Mouse (Mus musculus): Measurements from ENCODE around the gene Olfr1239. TPM values are rescaled to one million over a fixed set of nuclear protein-coding genes. Genes with fewer than 3 reads are reported as not detected.

The Olfr1239 gene
- polyA plus RNA-seq (2014; fragmentation: Nextera tagmentation; extraction: Ambion mirVana): not detected in 2 replicates

DNA sequence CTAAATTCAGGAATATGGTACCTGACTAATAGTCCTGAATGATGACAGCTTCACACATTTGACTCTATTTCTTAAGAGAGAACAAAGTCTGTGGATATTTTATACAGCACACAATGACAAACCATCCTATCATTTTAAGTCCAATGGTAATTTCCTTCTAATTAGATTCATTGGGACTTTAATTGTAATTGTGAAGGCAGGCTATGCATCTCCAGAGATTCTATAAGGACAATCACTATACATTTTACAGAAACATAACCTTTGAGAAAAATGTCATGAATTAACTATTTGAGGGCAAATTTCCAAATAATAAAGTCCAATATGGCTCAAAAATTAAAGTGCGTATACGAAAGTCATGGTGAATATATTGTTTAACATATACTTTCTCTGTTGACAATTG, at the start of gene Olfr1239:
Gene Olfr1239 (minus strand): TSS at position 101 of the 400 bp plus-strand sequence.
- Histone ChIP-seq H3K9ac (replicated peaks; ENCODE audit: low read length) (no peak within 1 kb of the TSS), H3K36me3 (ENCODE audit: control insufficient read depth, insufficient read depth, low read length) (no peaks in the 10 kb centered on the region), H3K4me1 (ENCODE audit: control insufficient read depth, insufficient read depth, low read length) (no peaks in the 10 kb centered on the region), H3K27me3 (ENCODE audit: control insufficient read depth, insufficient read depth, low read length) (no peaks in the 10 kb centered on the region), H3K4me3 (replicated peaks; ENCODE audit: low read depth, low read length) (no peak within 1 kb of the TSS), H3K4me2 (ENCODE audit: low read length) (no peak within 1 kb of the TSS), H3K27ac (replicated peaks; ENCODE audit: low read depth, low read length) (no peak within 1 kb of the TSS), H3K9me3 (ENCODE audit: control insufficient read depth, low read length) (no peaks in the 10 kb centered on the region)
- DNase-seq (no peak), ATAC-seq (ENCODE audit: low FRiP score, low TSS enrichment) (no peak)
- over 99% methylated on average over 2 of the region's 2 CpGs for WGBS

DNA sequence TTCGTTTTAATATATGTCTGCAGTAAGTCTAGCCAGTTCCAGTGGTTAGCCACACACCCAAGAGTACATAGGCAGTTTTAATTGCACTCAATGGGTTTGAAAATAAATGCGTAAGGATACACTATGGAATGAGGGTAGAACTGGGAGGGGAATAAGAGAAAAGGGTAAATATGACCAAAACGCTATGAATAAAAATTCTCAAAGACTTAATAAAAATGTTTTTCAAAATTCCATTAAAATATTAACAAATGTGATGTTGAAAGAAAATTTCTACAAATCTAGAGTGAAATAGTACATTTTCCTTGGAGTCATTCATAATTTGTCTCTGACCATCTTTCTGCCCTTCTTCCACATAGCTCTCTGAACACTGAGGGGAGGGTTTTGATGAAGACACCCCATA, 22.7 kb upstream of the Olfr1239 start, which contains the start of gene Olfr1240:
Gene Olfr1240 (minus strand): TSS at position 101 of the 400 bp plus-strand sequence.
- Histone ChIP-seq H3K4me2 (ENCODE audit: low read length) (no peak within 1 kb of the TSS), H3K9ac (replicated peaks; ENCODE audit: low read length) (no peak within 1 kb of the TSS), H3K36me3 (ENCODE audit: control insufficient read depth, insufficient read depth, low read length) (no peaks in the 10 kb centered on the region), H3K9me3 (ENCODE audit: control insufficient read depth, low read length) (no peaks in the 10 kb centered on the region), H3K27me3 (ENCODE audit: control insufficient read depth, insufficient read depth, low read length) (no peaks in the 10 kb centered on the region), H3K27ac (replicated peaks; ENCODE audit: low read depth, low read length) (no peak within 1 kb of the TSS), H3K4me1 (ENCODE audit: control insufficient read depth, insufficient read depth, low read length) (no peaks in the 10 kb centered on the region), H3K4me3 (replicated peaks; ENCODE audit: low read depth, low read length) (no peak within 1 kb of the TSS)
- 86% methylated on average over 3 of the region's 3 CpGs for WGBS
- DNase-seq: no peak
- no peak for ATAC-seq (ENCODE audit: low FRiP score, low TSS enrichment)

DNA sequence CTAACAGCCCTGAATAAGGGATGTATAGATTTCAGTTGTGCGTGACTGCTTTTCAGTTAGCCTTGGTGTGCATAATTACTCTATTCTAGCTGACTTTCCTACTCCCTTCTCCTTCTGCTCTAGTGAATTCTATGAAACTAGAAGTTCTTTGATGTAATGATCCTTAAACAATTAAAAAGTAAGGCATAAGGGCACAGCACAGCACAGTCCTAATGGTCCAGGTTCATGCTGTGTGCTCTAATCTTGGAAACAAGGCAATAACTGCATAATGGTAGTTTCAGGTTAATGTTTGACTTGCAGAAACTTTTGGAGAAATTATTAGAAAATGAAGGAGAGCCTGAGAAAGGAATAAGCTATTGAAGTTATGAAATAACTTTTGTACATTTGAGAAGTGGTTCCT, 5.7 kb downstream of the Olfr1239 start:
- H3K4me3 ChIP-seq (replicated peaks; ENCODE audit: low read depth, low read length): no peak overlapping the region
- 95% methylated on average over 1 of the region's 1 CpGs for whole genome bisulfite sequencing
- no peaks in the 10 kb centered on the region for H3K9me3 ChIP-seq (ENCODE audit: control insufficient read depth, low read length)
- H3K36me3 ChIP-seq (ENCODE audit: control insufficient read depth, insufficient read depth, low read length): no peaks in the 10 kb centered on the region
- no peak overlapping the region for H3K9ac ChIP-seq (replicated peaks; ENCODE audit: low read length)
- ATAC-seq (ENCODE audit: low FRiP score, low TSS enrichment) (no peak), DNase-seq (no peak)
- no peak overlapping the region for H3K4me2 ChIP-seq (ENCODE audit: low read length)
- H3K4me1 ChIP-seq (ENCODE audit: control insufficient read depth, insufficient read depth, low read length): no peaks in the 10 kb centered on the region
- no peaks in the 10 kb centered on the region for H3K27me3 ChIP-seq (ENCODE audit: control insufficient read depth, insufficient read depth, low read length)
- no peak overlapping the region for H3K27ac ChIP-seq (replicated peaks; ENCODE audit: low read depth, low read length)

DNA sequence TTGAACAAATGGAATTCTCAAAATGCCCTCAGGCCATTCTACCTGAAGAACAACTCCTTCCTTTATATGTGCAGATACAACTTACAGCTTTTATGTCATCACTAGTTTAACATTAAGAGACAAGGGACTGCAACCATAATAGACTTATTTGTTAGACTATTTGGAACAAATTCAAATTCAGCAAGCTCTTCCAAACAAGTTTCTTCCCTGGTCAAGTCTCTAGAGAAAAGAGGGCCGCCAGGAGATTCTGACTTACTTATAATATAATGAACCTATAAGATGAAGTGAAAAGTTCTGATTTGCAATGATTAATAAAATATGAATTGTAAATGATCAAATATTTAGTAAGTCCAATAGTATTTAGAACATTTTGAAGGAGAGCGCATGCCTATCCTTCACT, 10.6 kb downstream of the Olfr1239 start, which contains the start of gene Olfr1238:
Gene Olfr1238 (minus strand): TSS at position 101 of the 400 bp plus-strand sequence.
- H3K36me3 ChIP-seq (ENCODE audit: control insufficient read depth, insufficient read depth, low read length): no peaks in the 10 kb centered on the region
- H3K4me3 ChIP-seq (replicated peaks; ENCODE audit: low read depth, low read length): no peak within 1 kb of the TSS
- no peaks in the 10 kb centered on the region for H3K9me3 ChIP-seq (ENCODE audit: control insufficient read depth, low read length)
- no peak within 1 kb of the TSS for H3K9ac ChIP-seq (replicated peaks; ENCODE audit: low read length)
- no peak for ATAC-seq (ENCODE audit: low FRiP score, low TSS enrichment)
- H3K4me1 ChIP-seq (ENCODE audit: control insufficient read depth, insufficient read depth, low read length): no peaks in the 10 kb centered on the region
- DNase-seq: no peak
- no peak within 1 kb of the TSS for H3K27ac ChIP-seq (replicated peaks; ENCODE audit: low read depth, low read length)
- no peaks in the 10 kb centered on the region for H3K27me3 ChIP-seq (ENCODE audit: control insufficient read depth, insufficient read depth, low read length)
- no peak within 1 kb of the TSS for H3K4me2 ChIP-seq (ENCODE audit: low read length)
- 93% methylated on average over 2 of the region's 2 CpGs for WGBS

DNA sequence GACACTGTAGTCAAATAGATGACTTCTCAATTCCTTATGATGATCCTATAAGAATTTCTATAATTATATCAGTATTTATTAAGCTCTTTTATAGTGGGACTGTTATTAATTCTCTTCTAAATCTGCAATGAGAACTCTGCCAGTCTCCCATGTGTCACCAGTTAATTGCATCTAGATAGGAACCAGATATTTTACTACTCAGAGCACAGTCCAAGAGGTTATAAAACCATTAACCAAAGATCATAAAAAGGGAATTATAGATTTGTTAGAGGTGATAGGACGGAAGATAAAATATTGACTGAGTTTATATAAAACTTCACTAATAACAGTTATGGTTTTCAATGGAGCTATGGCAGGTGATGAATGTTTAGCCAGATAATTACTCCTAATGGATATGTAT, 19.3 kb downstream of the Olfr1239 start:
- Histone ChIP-seq H3K27ac (replicated peaks; ENCODE audit: low read depth, low read length) (no peak overlapping the region), H3K36me3 (ENCODE audit: control insufficient read depth, insufficient read depth, low read length) (no peaks in the 10 kb centered on the region), H3K9me3 (ENCODE audit: control insufficient read depth, low read length) (no peaks in the 10 kb centered on the region), H3K4me1 (ENCODE audit: control insufficient read depth, insufficient read depth, low read length) (no peaks in the 10 kb centered on the region), H3K27me3 (ENCODE audit: control insufficient read depth, insufficient read depth, low read length) (no peaks in the 10 kb centered on the region), H3K9ac (replicated peaks; ENCODE audit: low read length) (no peak overlapping the region), H3K4me3 (replicated peaks; ENCODE audit: low read depth, low read length) (no peak overlapping the region), H3K4me2 (ENCODE audit: low read length) (no peak overlapping the region)
- no peak for ATAC-seq (ENCODE audit: low FRiP score, low TSS enrichment)
- WGBS: 92% methylated on average over 1 of the region's 1 CpGs
- DNase-seq: no peak

Other genes with a start within 250 kb of the Olfr1239 start
- not detected in 2 replicates for gene Olfr1225, start 245.7 kb downstream of the Olfr1239 start, polyA plus RNA-seq (2014; fragmentation: Nextera tagmentation; extraction: Ambion mirVana)
- not detected in 2 replicates for gene Olfr1226, start 220.4 kb downstream of the Olfr1239 start, polyA plus RNA-seq (2014; fragmentation: Nextera tagmentation; extraction: Ambion mirVana)
- gene Olfr1228, start 166.3 kb downstream of the Olfr1239 start, polyA plus RNA-seq (2014; fragmentation: Nextera tagmentation; extraction: Ambion mirVana): not detected in 2 replicates
- gene Olfr1229, start 132.4 kb downstream of the Olfr1239 start, polyA plus RNA-seq (2014; fragmentation: Nextera tagmentation; extraction: Ambion mirVana): not detected in 2 replicates
- gene Olfr1230, start 123.1 kb downstream of the Olfr1239 start, polyA plus RNA-seq (2014; fragmentation: Nextera tagmentation; extraction: Ambion mirVana): not detected in 2 replicates
- gene Olfr1231, start 113.3 kb downstream of the Olfr1239 start, polyA plus RNA-seq (2014; fragmentation: Nextera tagmentation; extraction: Ambion mirVana): not detected in 2 replicates
- not detected in 2 replicates for gene Olfr1232, start 90.7 kb downstream of the Olfr1239 start, polyA plus RNA-seq (2014; fragmentation: Nextera tagmentation; extraction: Ambion mirVana)
- not detected in 2 replicates for gene Olfr1233, start 78.0 kb downstream of the Olfr1239 start, polyA plus RNA-seq (2014; fragmentation: Nextera tagmentation; extraction: Ambion mirVana)
- gene Olfr1234, start 55.5 kb downstream of the Olfr1239 start, polyA plus RNA-seq (2014; fragmentation: Nextera tagmentation; extraction: Ambion mirVana): not detected in 2 replicates
- gene Olfr1238, start 10.7 kb downstream of the Olfr1239 start, polyA plus RNA-seq (2014; fragmentation: Nextera tagmentation; extraction: Ambion mirVana): not detected in 2 replicates
- gene Olfr1240, start 22.6 kb upstream of the Olfr1239 start, polyA plus RNA-seq (2014; fragmentation: Nextera tagmentation; extraction: Ambion mirVana): not detected in 2 replicates
- not detected in 2 replicates for gene Olfr1241, start 66.7 kb upstream of the Olfr1239 start, polyA plus RNA-seq (2014; fragmentation: Nextera tagmentation; extraction: Ambion mirVana)
- gene Olfr1242, start 77.9 kb upstream of the Olfr1239 start, polyA plus RNA-seq (2014; fragmentation: Nextera tagmentation; extraction: Ambion mirVana): not detected in 2 replicates
- gene Olfr1243, start 111.1 kb upstream of the Olfr1239 start, polyA plus RNA-seq (2014; fragmentation: Nextera tagmentation; extraction: Ambion mirVana): not detected in 2 replicates
- not detected in 2 replicates for gene Olfr1245, start 158.0 kb upstream of the Olfr1239 start, polyA plus RNA-seq (2014; fragmentation: Nextera tagmentation; extraction: Ambion mirVana)
- gene Olfr1246, start 172.8 kb upstream of the Olfr1239 start, polyA plus RNA-seq (2014; fragmentation: Nextera tagmentation; extraction: Ambion mirVana): not detected in 2 replicates
- not detected in 2 replicates for gene Olfr1247, start 193.7 kb upstream of the Olfr1239 start, polyA plus RNA-seq (2014; fragmentation: Nextera tagmentation; extraction: Ambion mirVana)
- gene Olfr1248, start 197.8 kb upstream of the Olfr1239 start, polyA plus RNA-seq (2014; fragmentation: Nextera tagmentation; extraction: Ambion mirVana): not detected in 2 replicates
- gene Olfr1249, start 214.6 kb upstream of the Olfr1239 start, polyA plus RNA-seq (2014; fragmentation: Nextera tagmentation; extraction: Ambion mirVana): not detected in 2 replicates
- not detected in 2 replicates for gene Olfr1250, start 241.1 kb upstream of the Olfr1239 start, polyA plus RNA-seq (2014; fragmentation: Nextera tagmentation; extraction: Ambion mirVana)